Mouse (Mus musculus): ENCODE data around the gene Olfr317. TPM values are rescaled to one million over a fixed set of nuclear protein-coding genes. Genes with fewer than 3 reads are reported as not detected.
"Not testable (repeated sequence)": the region's sequence is repeated elsewhere in the genome, so short reads cannot be mapped to it uniquely, and the experiment has no call there.

Gene Olfr317
- polyA plus RNA-seq (2015; fragmentation: Nextera tagmentation; extraction: Ambion mirVana), result 0.08 and 0.44 TPM in 2 replicates

GRCm38 (mm10) chr11:58738792-58739262 lies at the start of gene Olfr317:
Gene Olfr317 (minus strand): TSS chr11:58739212.
- Histone ChIP-seq H3K27me3 (replicated peaks) (no peaks in the 10 kb centered on the region), H3K27ac (no peak within 1 kb of the TSS), H3K4me2 (no peak within 1 kb of the TSS), H3K4me3 (no peak within 1 kb of the TSS), H3K36me3 (replicated peaks) (no peaks in the 10 kb centered on the region), H3K4me1 (no peaks in the 10 kb centered on the region), H3K9me3 (no peaks in the 10 kb centered on the region), H3K9ac (no peak within 1 kb of the TSS)
- no peak for ATAC-seq (replicated peaks)
- 68% methylated on average over 4 of the region's 4 CpGs for WGBS

GRCm38 (mm10) chr11:58788346-58788745 lies 49.3 kb upstream of the Olfr317 start:
- Histone ChIP-seq H3K36me3 (replicated peaks) (no peaks in the 10 kb centered on the region), H3K4me2 (no peak overlapping the region), H3K27me3 (replicated peaks) (no peaks in the 10 kb centered on the region), H3K4me1 (peaks cover 9% of the 10 kb centered on the region), H3K9ac (no peak overlapping the region), H3K9me3 (no peaks in the 10 kb centered on the region), H3K27ac (no peak overlapping the region), H3K4me3 (no peak overlapping the region)
- ATAC-seq (replicated peaks), result no peak
- WGBS, result 85% methylated on average over 8 of the region's 8 CpGs

GRCm38 (mm10) chr11:58787651-58788050 lies 48.6 kb upstream of the Olfr317 start:
- Histone ChIP-seq H3K9ac (no peak overlapping the region), H3K4me2 (no peak overlapping the region), H3K27me3 (replicated peaks) (no peaks in the 10 kb centered on the region), H3K27ac (no peak overlapping the region), H3K9me3 (no peaks in the 10 kb centered on the region), H3K4me3 (no peak overlapping the region), H3K4me1 (peaks cover 9% of the 10 kb centered on the region), H3K36me3 (replicated peaks) (no peaks in the 10 kb centered on the region)
- WGBS, result 90% methylated on average over 10 of the region's 10 CpGs
- no peak for ATAC-seq (replicated peaks)

- Histone ChIP-seq H3K4me3 (no peak overlapping the region), H3K27me3 (replicated peaks) (no peaks in the 10 kb centered on the region), H3K4me2 (no peak overlapping the region), H3K9ac (no peak overlapping the region), H3K4me1 (peaks cover under 1% of the 10 kb centered on the region), H3K36me3 (replicated peaks) (no peaks in the 10 kb centered on the region), H3K27ac (no peak overlapping the region), H3K9me3 (no peaks in the 10 kb centered on the region)
- 88% methylated on average over 2 of the region's 2 CpGs for WGBS
- no peak for ATAC-seq (replicated peaks)
Observed at GRCm38 (mm10) chr11:58784182-58784581, 45.2 kb upstream of the Olfr317 start.

- Histone ChIP-seq H3K36me3 (replicated peaks) (no peaks in the 10 kb centered on the region), H3K9me3 (no peaks in the 10 kb centered on the region), H3K4me3 (no peak within 1 kb of the TSS), H3K27ac (no peak within 1 kb of the TSS), H3K4me1 (no peaks in the 10 kb centered on the region), H3K27me3 (replicated peaks) (no peaks in the 10 kb centered on the region), H3K9ac (no peak within 1 kb of the TSS), H3K4me2 (no peak within 1 kb of the TSS)
- WGBS, result 85% methylated on average over 6 of the region's 6 CpGs
- ATAC-seq (replicated peaks), result no peak
Observed at GRCm38 (mm10) chr11:58782480-58783089, 43.6 kb upstream of the Olfr317 start, which contains the start of gene Olfr314. Gene Olfr314 (plus strand): TSS chr11:58782952.

GRCm38 (mm10) chr11:58772888-58773287 lies 33.9 kb upstream of the Olfr317 start, which contains the start of gene Olfr315:
Gene Olfr315 (plus strand): TSS chr11:58773188.
- ATAC-seq (replicated peaks), result no peak
- no peaks in the 10 kb centered on the region for H3K9me3 ChIP-seq
- H3K36me3 ChIP-seq (replicated peaks), result no peaks in the 10 kb centered on the region
- no peak within 1 kb of the TSS for H3K4me2 ChIP-seq
- H3K9ac ChIP-seq, result no peak within 1 kb of the TSS
- no peak within 1 kb of the TSS for H3K4me3 ChIP-seq
- no peak within 1 kb of the TSS for H3K27ac ChIP-seq
- no peaks in the 10 kb centered on the region for H3K4me1 ChIP-seq
- no peaks in the 10 kb centered on the region for H3K27me3 ChIP-seq (replicated peaks)

- Histone ChIP-seq H3K36me3 (replicated peaks) (no peaks in the 10 kb centered on the region), H3K27me3 (replicated peaks) (no peaks in the 10 kb centered on the region), H3K4me2 (no peak within 1 kb of the TSS), H3K9me3 (no peaks in the 10 kb centered on the region), H3K4me3 (no peak within 1 kb of the TSS), H3K4me1 (no peaks in the 10 kb centered on the region), H3K27ac (no peak within 1 kb of the TSS), H3K9ac (no peak within 1 kb of the TSS)
- 87% methylated on average over 2 of the region's 2 CpGs for WGBS
- no peak for ATAC-seq (replicated peaks)
Observed at GRCm38 (mm10) chr11:58752434-58752833, 13.4 kb upstream of the Olfr317 start, which contains the start of gene Olfr316. Gene Olfr316 (plus strand): TSS chr11:58752734.

- not testable (repeated sequence) for H3K27ac ChIP-seq; H3K4me2 ChIP-seq; H3K4me3 ChIP-seq; H3K9me3 ChIP-seq; H3K36me3 ChIP-seq (replicated peaks); H3K27me3 ChIP-seq (replicated peaks); H3K4me1 ChIP-seq; H3K9ac ChIP-seq; ATAC-seq (replicated peaks)
- WGBS, result 90% methylated on average over 18 of the region's 18 CpGs
Observed at GRCm38 (mm10) chr11:58751096-58751495, 12.1 kb upstream of the Olfr317 start.

GRCm38 (mm10) chr11:58733372-58733771 lies 5.6 kb downstream of the Olfr317 start:
- Histone ChIP-seq H3K27ac (no peak overlapping the region), H3K27me3 (replicated peaks) (no peaks in the 10 kb centered on the region), H3K4me1 (no peaks in the 10 kb centered on the region), H3K4me2 (no peak overlapping the region), H3K4me3 (no peak overlapping the region), H3K9me3 (no peaks in the 10 kb centered on the region), H3K9ac (no peak overlapping the region), H3K36me3 (replicated peaks) (no peaks in the 10 kb centered on the region)
- ATAC-seq (replicated peaks), result no peak
- 48% methylated on average over 3 of the region's 3 CpGs for WGBS

- H3K9me3 ChIP-seq; H3K4me2 ChIP-seq; H3K4me3 ChIP-seq; H3K27me3 ChIP-seq (replicated peaks); H3K36me3 ChIP-seq (replicated peaks); H3K27ac ChIP-seq; ATAC-seq (replicated peaks); H3K9ac ChIP-seq; H3K4me1 ChIP-seq: not testable (repeated sequence)
- 87% methylated on average over 6 of the region's 6 CpGs for WGBS
Observed at GRCm38 (mm10) chr11:58727896-58728650, 10.9 kb downstream of the Olfr317 start.

- no peak for ATAC-seq (replicated peaks)
- H3K4me1 ChIP-seq, result no peaks in the 10 kb centered on the region
Observed at GRCm38 (mm10) chr11:58723914-58724313, 15.1 kb downstream of the Olfr317 start, which contains the start of gene Olfr318. Gene Olfr318 (minus strand): TSS chr11:58724014.

GRCm38 (mm10) chr11:58719701-58720100 lies 19.3 kb downstream of the Olfr317 start:
- H3K36me3 ChIP-seq (replicated peaks), result no peaks in the 10 kb centered on the region
- no peaks in the 10 kb centered on the region for H3K9me3 ChIP-seq
- H3K9ac ChIP-seq, result no peak overlapping the region
- no peak overlapping the region for H3K4me3 ChIP-seq
- WGBS, result 82% methylated on average over 4 of the region's 4 CpGs
- no peak overlapping the region for H3K27ac ChIP-seq
- no peak for ATAC-seq (replicated peaks)
- H3K4me1 ChIP-seq, result no peaks in the 10 kb centered on the region
- no peak overlapping the region for H3K4me2 ChIP-seq
- H3K27me3 ChIP-seq (replicated peaks), result no peaks in the 10 kb centered on the region

More at GRCm38 (mm10) chr11:58723914-58724313, 15.1 kb downstream of the Olfr317 start, which contains the start of gene Olfr318:
- H3K9ac ChIP-seq, result no peak within 1 kb of the TSS
- no peak within 1 kb of the TSS for H3K27ac ChIP-seq
- no peaks in the 10 kb centered on the region for H3K36me3 ChIP-seq (replicated peaks)
- no peaks in the 10 kb centered on the region for H3K9me3 ChIP-seq
- no peak within 1 kb of the TSS for H3K4me3 ChIP-seq
- no peaks in the 10 kb centered on the region for H3K27me3 ChIP-seq (replicated peaks)
- H3K4me2 ChIP-seq, result no peak within 1 kb of the TSS

Measured in midbrain, embryonic 15.5 days (tissue).